Mouse (Mus musculus): ENCODE measurements around the gene Tmeff1.

Gene Tmeff1

DNA sequence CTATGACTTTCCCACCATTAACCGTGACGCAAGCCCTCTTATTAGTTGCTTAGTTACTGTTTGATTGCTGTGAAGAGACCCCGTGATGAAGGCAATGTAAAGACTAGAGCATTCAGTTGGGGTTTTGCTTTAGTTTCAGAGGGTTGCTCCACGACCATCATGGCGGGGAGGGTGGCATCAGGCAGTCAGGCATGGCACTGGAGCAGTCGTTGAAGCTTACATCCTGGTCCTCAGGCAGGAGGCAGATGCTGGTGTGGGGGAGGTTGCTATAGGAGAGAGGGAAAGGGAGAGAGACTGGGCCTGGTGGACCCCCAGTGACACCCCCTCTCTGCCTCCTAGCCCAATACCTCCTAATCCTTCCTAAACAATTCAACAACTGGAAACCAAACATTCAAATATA is 35.1 kb downstream of the Tmeff1 start:
- no peak for DNase-seq (ENCODE audit: low read depth, low spot score)

DNA sequence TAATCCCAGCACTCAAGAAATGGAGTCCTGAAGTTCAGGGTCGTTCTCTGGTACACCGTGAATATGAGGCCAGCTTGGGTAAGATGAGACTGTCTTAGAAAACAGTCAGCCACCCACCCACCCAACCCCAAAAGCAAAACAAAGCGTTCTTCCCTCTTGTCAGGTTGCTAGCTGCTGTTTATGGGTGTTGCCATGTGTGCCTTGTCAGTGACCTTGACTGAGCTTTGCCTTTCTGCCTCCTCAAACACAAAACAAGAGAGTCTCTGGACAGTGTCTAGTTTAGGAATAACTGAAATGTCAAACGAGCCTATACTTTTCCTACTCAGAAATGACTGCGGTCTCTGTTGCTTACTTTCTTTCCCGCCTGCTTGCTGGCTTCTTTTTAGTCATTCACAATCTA is 37.3 kb downstream of the Tmeff1 start:
- no peak for DNase-seq (ENCODE audit: low read depth, low spot score)

DNA sequence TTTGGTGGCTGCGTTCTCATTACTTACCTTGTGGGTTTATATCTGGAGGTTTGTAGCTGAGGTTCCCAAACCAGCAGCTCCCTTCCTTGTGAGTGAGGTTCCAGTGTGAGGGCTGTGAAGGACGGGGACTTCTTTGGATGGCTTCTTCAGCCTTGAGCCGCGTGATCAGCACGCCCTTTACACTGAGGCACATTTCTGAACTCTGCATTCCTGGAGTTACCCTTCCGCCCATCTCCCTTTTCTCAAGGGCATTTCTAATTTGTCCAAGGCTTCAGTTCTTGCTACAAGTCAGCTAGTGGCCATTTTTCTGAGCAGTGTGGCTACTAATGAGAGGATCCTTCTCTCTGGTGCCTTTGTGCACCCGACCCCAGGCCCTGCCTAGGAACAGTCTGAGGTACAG is 38.0 kb downstream of the Tmeff1 start:
- DNase-seq (ENCODE audit: low read depth, low spot score): no peak

DNA sequence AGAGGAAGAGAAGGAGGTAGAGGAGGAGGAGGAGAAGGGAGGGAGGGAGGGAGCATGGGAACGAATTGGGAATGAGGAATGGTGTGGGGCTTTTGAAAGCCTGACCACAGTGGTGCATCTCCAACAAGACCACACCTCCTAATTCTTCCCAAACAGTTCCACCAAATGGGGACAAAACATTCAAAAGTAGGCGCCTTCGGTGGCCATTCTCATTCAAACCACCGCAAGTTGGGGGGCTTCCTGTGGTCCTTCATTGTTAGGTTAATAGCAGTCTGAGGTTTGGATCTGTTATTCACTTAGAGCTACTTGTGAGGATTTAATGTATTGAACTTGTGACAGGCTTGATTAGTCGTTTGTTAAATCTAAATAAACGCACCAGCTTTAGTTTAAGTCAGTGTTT is 40.0 kb downstream of the Tmeff1 start:
- no peak for DNase-seq (ENCODE audit: low read depth, low spot score)

DNA sequence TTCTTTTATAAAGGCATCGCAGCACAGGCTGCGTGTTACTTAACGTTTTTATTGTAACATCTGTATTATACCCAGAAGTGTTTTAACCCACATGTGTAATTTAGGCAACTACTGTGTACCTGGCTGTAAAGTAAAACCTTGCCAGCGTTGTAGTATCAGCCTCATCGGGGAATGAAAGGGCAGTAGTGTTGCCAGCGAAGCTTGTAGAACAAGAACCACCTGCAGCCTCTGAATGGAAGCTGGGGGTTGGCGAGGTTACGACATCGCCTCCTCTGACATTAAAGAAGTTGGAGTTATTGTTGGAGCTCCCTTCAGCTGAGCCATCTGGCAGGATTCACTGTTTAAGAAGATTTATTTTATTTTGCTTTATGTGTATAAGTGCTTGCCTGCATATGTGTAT is 40.9 kb downstream of the Tmeff1 start:
- no peak for DNase-seq (ENCODE audit: low read depth, low spot score)

DNA sequence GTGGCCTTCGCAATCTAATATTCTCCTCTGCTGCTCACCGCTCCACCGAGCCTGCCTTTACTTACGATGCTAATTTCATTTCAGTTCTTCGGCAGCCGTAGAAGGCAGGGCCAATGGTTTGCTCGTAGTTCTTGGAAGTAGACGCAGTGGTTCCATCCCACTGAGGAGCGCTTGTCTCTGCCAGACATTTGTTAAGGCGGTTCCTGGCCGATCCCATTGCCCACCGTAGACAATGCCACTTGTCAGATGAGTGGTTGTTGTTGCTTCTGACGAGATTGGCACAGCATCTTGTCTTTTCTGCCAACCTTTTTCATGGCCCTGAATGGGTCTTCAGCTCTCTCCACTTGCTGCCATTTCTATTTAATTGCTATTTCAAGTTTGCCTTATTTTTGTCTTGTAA is 44.5 kb downstream of the Tmeff1 start:
- DNase-seq (ENCODE audit: low read depth, low spot score): no peak

DNA sequence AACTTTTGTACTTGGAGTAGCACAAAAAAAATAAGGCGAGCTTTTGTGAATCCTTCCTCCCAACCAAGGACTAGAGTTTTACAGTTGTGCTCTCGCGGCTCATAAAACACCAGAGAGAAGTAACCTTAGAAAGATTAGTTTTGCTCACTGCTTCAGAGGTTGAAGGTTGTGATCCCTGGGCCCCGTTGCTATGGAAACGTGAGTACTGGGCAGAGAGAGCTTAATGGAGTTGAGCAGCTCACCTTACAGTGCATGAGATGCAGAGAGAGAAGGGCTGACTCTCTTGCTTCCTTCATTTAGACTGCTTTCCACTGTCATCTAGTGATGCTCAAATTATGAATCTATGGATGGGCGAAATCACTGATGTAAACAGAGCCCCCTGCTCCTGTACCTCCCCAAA is 48.6 kb downstream of the Tmeff1 start:
- DNase-seq (ENCODE audit: low read depth, low spot score): peak; percentile 36

DNA sequence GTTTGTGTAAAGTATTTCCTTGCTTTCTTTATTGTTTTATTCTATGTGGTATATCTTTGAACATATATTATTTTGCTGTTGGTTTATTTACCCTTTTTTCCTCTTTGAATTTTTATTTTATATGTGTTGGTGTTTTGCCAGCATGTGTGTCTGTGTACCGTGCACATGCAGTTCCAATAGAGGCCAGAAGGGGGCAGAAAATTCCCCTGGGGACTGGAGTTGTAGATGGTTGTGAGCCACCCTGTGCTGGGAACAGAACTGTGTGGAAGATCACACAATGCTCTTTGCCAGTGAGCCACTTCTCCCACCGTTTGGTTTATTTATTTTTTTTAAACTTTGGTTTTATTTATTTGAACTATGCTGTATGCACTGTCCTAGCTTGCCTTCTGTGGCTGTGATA is 49.1 kb downstream of the Tmeff1 start:
- DNase-seq (ENCODE audit: low read depth, low spot score): peak; percentile 8

DNA sequence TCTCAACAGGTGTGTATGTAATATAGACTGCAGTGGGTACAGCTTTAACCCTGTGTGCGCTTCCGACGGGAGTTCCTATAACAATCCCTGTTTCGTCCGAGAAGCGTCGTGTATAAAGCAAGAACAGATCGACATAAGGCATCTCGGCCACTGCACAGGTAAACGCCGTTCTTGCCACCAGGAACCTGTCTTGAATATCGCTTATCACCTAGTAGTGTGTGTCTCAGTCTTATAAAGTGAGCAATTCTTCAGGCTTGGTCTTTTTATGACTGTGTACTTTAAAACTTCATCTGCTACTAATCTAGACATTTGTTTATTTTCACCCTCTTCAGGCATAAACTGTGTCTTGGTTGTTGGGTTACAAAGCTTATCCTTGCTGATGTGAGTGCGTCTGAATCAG is 51.9 kb downstream of the Tmeff1 start:
- DNase-seq (ENCODE audit: low read depth, low spot score): no peak

DNA sequence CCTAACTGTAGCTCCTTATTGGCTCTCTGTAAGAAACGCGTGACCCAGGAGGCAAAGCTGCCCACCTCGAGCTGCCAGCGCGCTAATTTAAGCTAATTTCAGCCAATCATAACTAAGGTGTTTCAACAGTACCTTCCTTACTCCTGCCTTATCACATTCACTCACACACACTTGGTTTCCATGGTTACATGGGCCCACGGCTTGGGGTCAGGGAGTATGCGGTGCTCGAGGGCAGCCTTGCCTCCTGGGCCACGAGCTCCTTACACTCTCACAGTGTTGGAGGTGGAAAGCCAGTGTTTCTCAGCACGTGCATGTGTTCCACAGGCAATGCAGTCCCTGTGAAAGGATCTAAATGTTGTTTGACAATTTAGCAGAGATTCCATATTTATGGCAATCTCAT is 53.2 kb downstream of the Tmeff1 start:
- DNase-seq (ENCODE audit: low read depth, low spot score): no peak

DNA sequence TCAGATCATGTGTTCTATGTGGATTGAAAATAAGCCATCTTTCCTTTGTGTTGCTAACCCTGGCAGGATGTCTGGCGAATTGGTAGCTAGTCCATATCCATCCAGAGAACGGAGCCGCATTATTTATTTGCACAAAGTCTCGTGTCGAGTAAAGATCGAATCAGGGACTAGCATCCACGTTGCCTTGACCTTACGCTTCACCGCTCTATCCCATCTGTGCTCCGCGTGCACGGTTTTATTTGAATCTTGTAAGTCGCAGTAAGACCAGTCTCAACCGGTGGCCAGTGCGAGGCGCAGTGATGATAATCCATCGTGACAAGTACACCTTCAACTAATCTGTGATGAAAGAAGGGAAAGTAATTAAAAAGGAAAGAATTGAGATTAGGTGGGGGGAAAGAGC is 54.5 kb downstream of the Tmeff1 start:
- DNase-seq (ENCODE audit: low read depth, low spot score): no peak

DNA sequence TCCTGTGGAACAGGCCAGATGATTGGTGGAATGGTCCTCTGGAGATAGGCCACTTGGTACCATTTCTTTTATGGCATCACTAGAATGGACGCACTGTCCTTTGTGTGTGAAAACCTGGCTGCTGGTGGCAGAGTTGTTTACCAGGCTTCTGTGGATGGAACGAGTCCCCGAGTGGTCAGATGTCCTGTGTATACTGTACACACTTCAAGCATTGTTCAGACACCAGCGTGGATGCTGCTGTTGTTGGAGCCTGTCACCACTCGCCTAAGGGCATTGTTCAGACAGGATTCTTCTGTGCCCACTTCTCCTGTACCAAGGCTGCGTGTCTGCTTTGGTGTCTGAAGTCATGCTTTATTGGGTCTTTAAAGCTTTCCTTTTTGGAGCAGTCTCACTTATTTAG is 58.8 kb downstream of the Tmeff1 start:
- no peak for DNase-seq (ENCODE audit: low read depth, low spot score)

DNA sequence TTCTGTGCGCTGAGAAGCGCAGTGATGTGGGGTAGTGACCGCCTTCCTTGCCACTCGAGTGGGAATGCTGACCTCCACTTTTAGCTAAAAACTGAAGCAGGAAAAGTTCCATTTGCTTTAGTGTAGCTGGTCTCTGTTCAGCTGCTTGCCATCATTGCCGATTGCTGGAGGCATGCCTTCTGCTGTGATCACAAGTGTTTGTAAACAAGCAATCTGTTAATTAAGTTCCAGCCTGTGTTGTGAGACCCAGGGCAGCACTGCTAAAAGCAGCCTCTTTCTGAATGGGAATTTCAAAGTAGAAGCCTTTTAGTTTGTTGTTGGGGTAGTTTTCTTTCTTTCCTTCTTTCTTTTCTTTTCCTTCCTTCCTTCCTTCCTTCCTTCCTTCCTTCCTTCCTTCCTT is 61.2 kb downstream of the Tmeff1 start:
- DNase-seq (ENCODE audit: low read depth, low spot score): no peak

DNA sequence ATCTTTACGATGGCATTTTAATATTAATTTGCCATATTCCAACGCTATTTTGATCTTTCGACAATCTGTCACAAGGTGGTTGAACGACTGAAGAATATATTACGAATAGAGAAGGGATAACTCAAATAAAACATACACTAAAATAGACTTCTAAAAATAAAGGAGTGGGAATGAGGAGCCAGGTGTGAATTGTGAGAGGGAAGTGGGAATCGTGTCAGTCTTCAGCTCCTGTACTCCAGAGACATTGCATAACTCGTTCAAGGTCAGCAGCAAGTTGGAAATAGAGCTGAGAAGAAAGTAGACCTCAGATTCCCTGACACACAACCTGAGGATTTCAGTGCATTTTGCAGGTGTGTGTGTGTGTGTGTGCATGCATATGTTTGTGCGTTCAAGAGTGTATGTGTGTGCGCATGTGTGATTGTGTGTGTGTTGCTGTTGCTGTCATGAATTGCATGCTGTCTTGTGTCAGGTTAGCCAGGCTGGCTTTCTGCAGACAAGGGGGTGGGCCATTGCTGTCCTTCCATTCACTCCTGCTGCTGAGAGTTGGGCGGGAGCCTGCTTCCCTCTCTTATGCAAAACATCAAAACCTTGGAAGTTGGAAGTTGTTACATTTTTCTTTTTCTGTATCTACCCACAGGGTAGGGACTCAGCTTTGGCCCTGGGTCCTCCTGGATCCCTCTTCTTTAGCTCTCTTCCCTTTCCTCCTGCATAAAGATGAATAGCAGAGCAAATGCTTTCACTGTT is 65.8 kb downstream of the Tmeff1 start:
- DNase-seq (ENCODE audit: low read depth, low spot score): no peak

DNA sequence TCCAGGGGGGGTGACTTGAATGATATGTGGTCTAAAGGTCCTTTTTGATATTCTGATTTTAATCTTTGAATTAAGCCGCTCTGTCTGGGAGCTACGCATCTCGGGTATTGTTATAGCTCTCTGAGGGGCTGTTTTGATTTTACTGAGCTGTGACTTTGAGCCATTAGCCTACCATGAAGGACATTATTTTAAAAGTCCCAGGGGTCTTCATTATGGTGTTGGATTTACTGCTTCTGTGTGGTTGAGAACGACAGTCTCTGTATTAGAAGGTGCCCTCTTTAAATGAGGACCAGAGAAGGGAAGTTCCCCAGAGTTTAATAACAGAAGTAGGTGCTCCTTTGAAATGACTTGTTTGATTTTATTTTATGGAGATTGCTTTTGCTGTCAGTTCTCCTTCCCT is 69.1 kb downstream of the Tmeff1 start:
- no peak for DNase-seq (ENCODE audit: low read depth, low spot score)

DNA sequence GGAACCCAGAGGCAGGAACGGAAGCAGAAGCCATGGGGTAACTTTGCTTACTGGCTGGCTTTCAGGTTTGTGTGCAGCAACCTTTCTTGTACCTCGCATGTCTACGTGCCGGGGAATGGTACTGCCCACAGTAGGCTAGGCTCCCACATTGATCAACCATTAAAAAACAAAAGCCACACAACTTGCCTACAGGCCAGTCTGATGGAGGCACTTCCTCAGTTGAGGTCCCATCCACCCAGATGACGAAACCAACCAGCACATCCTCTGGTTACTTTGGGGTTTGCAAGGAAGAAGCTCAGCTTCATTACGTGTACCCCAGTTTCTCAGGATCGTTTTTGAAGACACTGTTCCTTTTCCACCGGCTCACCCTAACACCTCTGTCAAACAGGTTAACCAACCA is 71.6 kb downstream of the Tmeff1 start:
- DNase-seq (ENCODE audit: low read depth, low spot score): no peak

DNA sequence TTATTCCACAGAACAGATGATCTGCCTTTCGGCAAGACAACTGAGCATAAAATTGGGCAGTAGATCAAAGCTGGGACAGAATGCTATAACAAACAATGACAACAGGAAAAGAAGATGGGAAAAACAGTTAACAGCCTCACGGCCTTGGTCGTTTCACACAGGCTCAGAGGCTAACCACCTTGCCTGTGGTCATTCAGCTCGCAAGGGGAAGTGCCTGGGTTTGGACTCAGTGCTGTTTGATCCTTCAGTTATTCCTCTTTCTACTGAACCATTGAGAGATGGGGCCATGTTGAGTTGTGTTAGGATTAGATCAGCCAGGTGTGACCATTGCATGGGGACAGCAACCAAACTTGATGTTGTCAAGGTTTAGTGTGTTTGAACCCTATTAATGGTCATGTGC is 75.2 kb downstream of the Tmeff1 start:
- DNase-seq (ENCODE audit: low read depth, low spot score): no peak

DNA sequence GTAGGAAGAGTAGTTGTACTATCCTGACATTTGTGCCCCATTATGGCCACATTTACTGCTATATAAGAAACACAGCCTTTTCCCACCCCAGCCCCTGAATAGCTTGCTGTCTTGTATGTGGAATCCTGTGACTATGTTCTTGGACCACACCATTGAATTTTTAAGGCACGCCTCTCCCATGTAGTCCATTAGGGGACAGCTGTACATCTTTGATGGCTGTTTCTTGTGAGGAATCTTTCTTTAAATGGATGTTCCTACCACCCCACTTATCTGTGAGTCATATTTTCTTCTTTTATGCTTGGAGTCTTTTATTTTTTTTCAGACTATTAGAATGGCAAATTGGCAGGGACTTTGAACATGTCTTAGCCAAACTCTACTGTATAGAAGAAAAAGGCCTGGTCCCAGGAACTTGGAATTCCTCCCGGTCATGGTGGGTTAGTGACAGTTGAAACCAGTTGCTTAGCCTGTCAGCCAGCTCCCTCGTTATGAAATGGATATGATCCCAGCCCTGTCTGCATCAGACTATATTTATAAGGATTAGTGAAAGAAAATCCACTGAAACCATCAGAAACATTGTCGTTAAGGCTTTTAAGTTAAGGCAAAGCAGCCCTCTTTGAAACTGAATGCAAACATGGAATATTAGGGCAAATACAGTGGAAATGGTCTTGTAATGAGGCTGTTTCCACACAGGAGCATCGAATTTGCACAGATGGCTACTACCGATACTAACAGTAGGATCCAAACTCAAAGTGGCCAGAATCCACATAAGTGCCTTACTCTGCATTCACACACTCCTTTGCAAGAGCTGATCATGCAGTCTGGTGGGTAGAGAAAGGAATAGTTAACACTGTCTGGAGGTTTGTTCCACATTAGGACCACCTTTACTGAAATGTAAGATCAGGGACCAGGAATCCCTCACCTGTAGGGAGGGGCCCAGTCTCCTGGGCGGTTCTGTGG is 75.9 kb downstream of the Tmeff1 start:
- DNase-seq (ENCODE audit: low read depth, low spot score): no peak

DNA sequence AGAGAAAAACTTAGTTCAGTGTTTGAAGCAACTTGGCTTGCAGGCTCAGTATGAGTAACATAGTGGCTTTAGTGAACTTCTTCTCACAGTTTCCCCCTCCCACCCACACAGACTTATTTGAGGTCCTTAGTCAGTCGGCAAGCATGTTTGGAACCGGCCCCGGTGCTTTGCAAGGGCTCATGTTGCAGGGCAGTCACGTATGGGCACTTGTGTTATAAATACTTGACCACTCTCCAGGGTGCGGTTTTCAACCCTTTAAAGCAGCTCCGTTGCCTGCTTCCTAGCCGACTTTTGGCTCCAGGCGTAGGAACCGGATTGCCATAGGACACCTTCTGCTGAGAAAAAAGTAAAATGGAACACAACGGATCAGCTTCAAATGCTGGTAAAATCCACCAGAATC is 78.3 kb downstream of the Tmeff1 start, which contains the start of gene Cavin4:
Gene Cavin4, plus strand, starts transcription at position 244 of the 400 bp plus-strand sequence.
- no peak for DNase-seq (ENCODE audit: low read depth, low spot score)

DNA sequence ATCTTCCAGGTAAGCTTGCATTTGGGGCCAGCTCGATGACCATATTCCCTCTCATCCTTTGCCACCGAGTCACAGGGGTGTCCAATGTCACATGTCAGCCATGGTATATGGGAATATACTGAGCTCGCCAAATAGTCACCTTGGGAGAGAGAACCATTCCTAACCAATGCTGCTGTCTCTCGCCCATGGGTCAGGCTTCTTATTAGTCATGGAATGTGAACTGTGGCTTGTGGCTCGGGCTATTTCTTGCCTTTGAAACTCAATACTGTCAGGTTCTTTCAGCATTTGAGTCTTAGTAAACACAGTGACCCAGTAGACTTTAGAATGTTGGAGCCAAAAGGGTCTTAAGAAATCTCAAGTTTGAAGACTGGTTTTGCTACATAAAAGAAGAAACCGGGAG is 79.0 kb downstream of the Tmeff1 start:
- DNase-seq (ENCODE audit: low read depth, low spot score): no peak

DNA sequence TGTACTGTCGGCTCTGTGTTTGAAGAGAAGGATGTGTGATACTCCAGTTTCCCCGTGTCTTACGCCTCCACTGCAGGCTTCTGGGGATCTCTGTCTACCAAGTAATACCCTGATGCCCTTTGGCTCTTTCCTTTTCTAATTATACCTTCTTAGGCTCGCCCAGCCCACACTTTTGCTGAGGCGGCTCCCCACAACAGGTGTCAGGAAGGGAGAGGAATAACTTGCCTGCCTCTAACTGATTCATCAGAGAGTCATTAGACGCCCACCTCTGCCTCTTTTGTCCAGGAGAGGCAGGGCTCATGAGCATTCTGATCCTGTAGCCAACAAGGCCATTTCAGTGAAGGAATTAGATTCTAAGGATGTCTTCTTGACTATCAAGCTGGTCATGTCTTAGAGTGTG is 82.3 kb downstream of the Tmeff1 start:
- DNase-seq (ENCODE audit: low read depth, low spot score): no peak

DNA sequence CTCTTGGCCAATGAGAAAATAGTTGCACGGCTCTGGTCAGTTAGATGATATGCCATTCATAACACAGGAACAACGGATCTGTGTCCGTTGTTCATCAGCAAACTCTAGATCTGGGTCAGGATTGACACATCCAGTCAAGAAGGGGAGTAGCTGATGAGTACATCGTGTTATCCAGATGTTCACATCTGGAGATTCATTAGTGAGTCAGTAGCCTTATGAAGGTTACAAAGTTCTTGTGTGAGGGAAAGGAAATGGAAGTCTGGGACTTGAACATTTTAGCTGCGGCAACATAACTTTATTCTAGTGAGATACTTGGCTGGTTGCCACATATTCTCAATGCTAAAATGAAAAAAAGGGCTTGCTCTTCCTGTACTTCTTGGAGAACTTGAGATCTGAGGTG is 87.9 kb downstream of the Tmeff1 start:
- DNase-seq (ENCODE audit: low read depth, low spot score): no peak

DNA sequence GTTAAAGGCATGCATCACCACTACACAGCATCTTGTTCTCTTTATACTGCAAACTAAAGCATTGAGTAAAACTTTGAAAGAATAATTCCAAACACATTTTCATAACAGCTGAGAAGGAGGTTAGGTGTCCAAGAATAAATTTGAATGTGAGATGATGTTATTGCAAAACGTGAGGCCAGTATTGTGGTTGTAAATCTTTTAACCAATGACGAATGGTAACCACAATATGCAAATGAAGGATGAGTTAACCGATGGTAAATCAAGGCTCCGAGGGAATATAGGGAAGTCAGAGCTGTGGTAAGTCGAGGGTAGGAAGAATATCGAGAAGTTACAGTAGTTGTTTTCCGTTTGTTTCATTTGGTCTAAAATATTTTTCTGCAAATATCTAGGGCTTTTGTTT is 89.4 kb downstream of the Tmeff1 start:
- DNase-seq (ENCODE audit: low read depth, low spot score): no peak
